Mouse (Mus musculus) midbrain, embryonic 16.5 days (tissue): ENCODE data around the gene Glb1. TPM values are rescaled to one million over a fixed set of nuclear protein-coding genes. Genes with fewer than 3 reads are reported as not detected.

Experiments used
- ATAC-seq: fragments of 200-750 bp; cut with Nextera tagmentation; 2 replicates; pipeline ENCODE4 v1.8.0; 2017; ENCODE audit warnings: moderate TSS enrichment
- H3K27ac ChIP-seq: fragments of 300-500 bp; sonication (generic); 2 replicates; pipeline ENCODE4 v1.5.1; 2014; ENCODE audit warnings: mild to moderate bottlenecking, low read length, mixed read lengths
- H3K27me3 ChIP-seq: fragments of 300-500 bp; sonication (generic); 2 replicates; pipeline ENCODE4 v1.6.1; 2014; ENCODE audit warnings: low read depth, low read length, mixed read lengths; ENCODE audit not compliant: control insufficient read depth, insufficient read depth
- H3K36me3 ChIP-seq: fragments of 300-500 bp; sonication (generic); 2 replicates; pipeline ENCODE4 v1.6.1; 2014; ENCODE audit warnings: mild to moderate bottlenecking, low read length, moderate library complexity, mixed read lengths; ENCODE audit not compliant: control insufficient read depth, insufficient read depth
- H3K4me1 ChIP-seq: fragments of 300-500 bp; sonication (generic); 2 replicates; pipeline ENCODE4 v1.6.1; 2014; ENCODE audit warnings: mild to moderate bottlenecking, low read length, mixed read lengths; ENCODE audit not compliant: control insufficient read depth, insufficient read depth
- H3K4me2 ChIP-seq: fragments of 300-500 bp; sonication (generic); 2 replicates; pipeline ENCODE4 v1.6.1; 2014; ENCODE audit warnings: mild to moderate bottlenecking, low read length, mixed read lengths
- H3K4me3 ChIP-seq: fragments of 300-500 bp; sonication (generic); 2 replicates; pipeline ENCODE4 v1.5.1; 2014; ENCODE audit warnings: low read depth, mild to moderate bottlenecking, low read length, moderate library complexity, mixed read lengths
- H3K9ac ChIP-seq: fragments of 300-500 bp; sonication (generic); 2 replicates; pipeline ENCODE4 v1.6.1; 2014; ENCODE audit warnings: low read depth, low read length, mixed read lengths
- H3K9me3 ChIP-seq: fragments of 300-500 bp; sonication (generic); replicated peaks from 2 replicates; pipeline ENCODE4 v1.6.1; 2014; ENCODE audit warnings: mild to moderate bottlenecking, low read length, mixed read lengths; ENCODE audit not compliant: control insufficient read depth, poor library complexity, severe bottlenecking
- WGBS: fragments of 180-500 bp; shearing (Covaris S2); extraction: QIAGEN DNeasy Blood & Tissue Kit; methylation state at CpG from one replicate; pipeline ENCODE4 v1.1.7; 2014; 5-methylcytosine and 5-hydroxymethylcytosine counted together
- polyA plus RNA-seq: library from polyadenylated mRNA; unstranded; fragments of >200 nt; fragmentation: Nextera tagmentation; extraction: Ambion mirVana; gene quantifications from 2 replicates; pipeline ENCODE4 v1.2.1, GENCODE M21; 2015

Glb1 gene
- polyA plus RNA-seq, 1 experiment from 2014 or later: 30.5 TPM

- H3K27ac ChIP-seq: no peak overlapping the region
- no peak overlapping the region for H3K9ac ChIP-seq
- no peak overlapping the region for H3K4me2 ChIP-seq
- H3K36me3 ChIP-seq: no peaks in the 10 kb centered on the region
- H3K9me3 ChIP-seq: no peaks in the 10 kb centered on the region
- no peaks in the 10 kb centered on the region for H3K27me3 ChIP-seq
- no peaks in the 10 kb centered on the region for H3K4me1 ChIP-seq
- 67% methylated on average over 17 of the region's 17 CpGs for WGBS
- no peak overlapping the region for H3K4me3 ChIP-seq
- peak; percentile 56; the same call in 1 of the 2 replicates for ATAC-seq
Measured at GRCm38 (mm10) chr9:114380881-114381733, 19.8 kb upstream of the Glb1 start.

GRCm38 (mm10) chr9:114382936-114383710 is 17.8 kb upstream of the Glb1 start:
- 88% methylated on average over 17 of the region's 17 CpGs for WGBS
- Histone ChIP-seq H3K4me1 (no peaks in the 10 kb centered on the region), H3K4me2 (no peak overlapping the region), H3K9me3 (no peaks in the 10 kb centered on the region), H3K36me3 (no peaks in the 10 kb centered on the region), H3K9ac (no peak overlapping the region), H3K27me3 (no peaks in the 10 kb centered on the region), H3K27ac (no peak overlapping the region), H3K4me3 (no peak overlapping the region)
- no peak for ATAC-seq

GRCm38 (mm10) chr9:114384691-114385090 is 16.2 kb upstream of the Glb1 start:
- Histone ChIP-seq H3K4me2 (no peak overlapping the region), H3K4me3 (no peak overlapping the region), H3K4me1 (no peaks in the 10 kb centered on the region), H3K36me3 (no peaks in the 10 kb centered on the region), H3K9me3 (no peaks in the 10 kb centered on the region), H3K27me3 (no peaks in the 10 kb centered on the region), H3K27ac (no peak overlapping the region), H3K9ac (no peak overlapping the region)
- WGBS: 92% methylated on average over 24 of the region's 24 CpGs
- ATAC-seq: no peak

DNA sequence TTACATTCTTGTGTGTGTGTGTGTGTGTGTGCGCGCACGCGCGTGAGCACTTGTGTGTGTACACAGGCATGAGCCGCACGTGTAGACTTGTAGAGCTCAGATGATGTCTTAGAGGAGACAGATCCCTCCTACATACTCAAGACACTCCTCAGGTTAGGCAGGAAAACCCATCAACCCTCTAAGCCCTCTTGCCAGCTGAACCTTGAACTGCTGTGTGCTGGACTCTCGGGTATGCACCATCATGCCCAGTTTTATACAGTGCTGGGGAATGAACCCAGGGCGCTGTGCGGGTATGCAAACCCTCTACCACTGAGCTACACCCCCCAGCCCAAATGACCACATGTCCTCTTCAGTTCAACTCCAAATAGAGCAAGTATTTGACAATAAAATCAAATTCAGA is 15.7 kb upstream of the Glb1 start:
- no peaks in the 10 kb centered on the region for H3K36me3 ChIP-seq
- H3K4me2 ChIP-seq: no peak overlapping the region
- H3K4me3 ChIP-seq: no peak overlapping the region
- no peaks in the 10 kb centered on the region for H3K4me1 ChIP-seq
- H3K9ac ChIP-seq: no peak overlapping the region
- H3K27ac ChIP-seq: no peak overlapping the region
- WGBS: 98% methylated on average over 10 of the region's 10 CpGs
- H3K27me3 ChIP-seq: no peaks in the 10 kb centered on the region
- no peaks in the 10 kb centered on the region for H3K9me3 ChIP-seq
- no peak for ATAC-seq

DNA sequence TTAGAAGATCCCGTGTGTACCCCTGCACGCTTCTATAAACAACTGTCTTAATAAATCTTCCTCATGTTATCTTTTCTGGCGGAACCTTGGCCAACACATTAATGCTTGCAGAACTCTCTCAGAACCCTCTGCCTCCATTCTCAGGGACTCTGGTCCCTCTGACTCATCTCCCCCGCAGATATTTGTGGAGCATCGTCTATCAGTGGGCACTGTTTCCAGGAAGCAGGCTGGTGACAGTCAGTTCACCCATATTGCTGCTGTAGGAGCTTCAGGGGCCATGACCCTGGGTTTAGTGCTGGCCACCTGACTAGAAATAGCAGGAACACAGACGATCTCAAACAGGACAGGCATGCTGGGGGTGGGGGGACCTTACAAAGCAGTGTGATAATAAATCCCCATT is 13.8 kb upstream of the Glb1 start:
- H3K4me3 ChIP-seq: no peak overlapping the region
- 83% methylated on average over 6 of the region's 6 CpGs for WGBS
- no peaks in the 10 kb centered on the region for H3K4me1 ChIP-seq
- no peaks in the 10 kb centered on the region for H3K9me3 ChIP-seq
- no peak overlapping the region for H3K9ac ChIP-seq
- no peak overlapping the region for H3K27ac ChIP-seq
- H3K27me3 ChIP-seq: no peaks in the 10 kb centered on the region
- no peaks in the 10 kb centered on the region for H3K36me3 ChIP-seq
- no peak overlapping the region for H3K4me2 ChIP-seq
- ATAC-seq: no peak

- no peaks in the 10 kb centered on the region for H3K36me3 ChIP-seq
- 89% methylated on average over 8 of the region's 8 CpGs for WGBS
- no peaks in the 10 kb centered on the region for H3K9me3 ChIP-seq
- no peaks in the 10 kb centered on the region for H3K4me1 ChIP-seq
- ATAC-seq: no peak
- no peak overlapping the region for H3K27ac ChIP-seq
- no peaks in the 10 kb centered on the region for H3K27me3 ChIP-seq
- H3K4me2 ChIP-seq: no peak overlapping the region
- no peak overlapping the region for H3K9ac ChIP-seq
- no peak overlapping the region for H3K4me3 ChIP-seq
Measured at GRCm38 (mm10) chr9:114388288-114388687, 12.6 kb upstream of the Glb1 start.

GRCm38 (mm10) chr9:114388701-114389370 is 12.0 kb upstream of the Glb1 start:
- Histone ChIP-seq H3K9me3 (no peaks in the 10 kb centered on the region), H3K36me3 (no peaks in the 10 kb centered on the region), H3K27ac (no peak overlapping the region), H3K4me3 (no peak overlapping the region), H3K4me2 (no peak overlapping the region), H3K9ac (no peak overlapping the region), H3K4me1 (no peaks in the 10 kb centered on the region), H3K27me3 (no peaks in the 10 kb centered on the region)
- ATAC-seq: no peak
- 89% methylated on average over 3 of the region's 3 CpGs for WGBS

GRCm38 (mm10) chr9:114389371-114389904 is 11.4 kb upstream of the Glb1 start:
- peak overlapping the region; percentile 81 for H3K9ac ChIP-seq
- ATAC-seq: peak; percentile 30
- H3K27ac ChIP-seq: no peak overlapping the region
- H3K9me3 ChIP-seq: no peaks in the 10 kb centered on the region
- WGBS: 85% methylated on average over 8 of the region's 8 CpGs
- H3K27me3 ChIP-seq: no peaks in the 10 kb centered on the region
- no peaks in the 10 kb centered on the region for H3K36me3 ChIP-seq
- peak overlapping the region; percentile 94 for H3K4me2 ChIP-seq
- H3K4me1 ChIP-seq: no peaks in the 10 kb centered on the region
- H3K4me3 ChIP-seq: peak overlapping the region; percentile 77
